Mouse (Mus musculus) induced T-regulatory cell, adult 2 months (primary cell): ENCODE results near the gene Rtel1.

Source experiments
- DNase-seq: peaks from one replicate; pipeline ENCODE4 v3.0.0-alpha.2; 2012; ENCODE audit warnings: low read depth

The Rtel1 gene

GRCm38 (mm10) chr2:181326098-181326497 is 6.6 kb downstream of the Rtel1 start:
- no peak for DNase-seq

DNA sequence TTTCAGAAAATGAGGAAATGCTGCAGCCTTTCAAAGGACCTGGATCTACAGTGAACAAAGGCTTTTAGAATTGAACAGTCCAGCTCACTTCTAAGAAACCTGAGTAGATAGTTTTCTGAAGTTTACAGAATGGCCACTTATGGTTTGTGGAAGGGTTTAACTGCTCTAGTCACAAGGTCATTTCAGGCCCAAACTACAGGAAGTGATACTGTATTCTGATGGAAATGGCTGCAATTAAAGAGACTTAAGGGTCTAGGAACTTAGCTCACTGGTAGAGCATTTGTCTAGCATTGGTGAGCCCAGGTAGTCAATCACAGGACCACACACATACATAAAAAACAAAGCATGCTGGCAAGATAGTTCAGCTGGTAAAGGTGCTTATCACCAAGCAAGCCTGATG is 13.0 kb downstream of the Rtel1 start:
- DNase-seq = no peak

GRCm38 (mm10) chr2:181334023-181334422 is 14.5 kb downstream of the Rtel1 start:
- DNase-seq = peak; percentile 84

DNA sequence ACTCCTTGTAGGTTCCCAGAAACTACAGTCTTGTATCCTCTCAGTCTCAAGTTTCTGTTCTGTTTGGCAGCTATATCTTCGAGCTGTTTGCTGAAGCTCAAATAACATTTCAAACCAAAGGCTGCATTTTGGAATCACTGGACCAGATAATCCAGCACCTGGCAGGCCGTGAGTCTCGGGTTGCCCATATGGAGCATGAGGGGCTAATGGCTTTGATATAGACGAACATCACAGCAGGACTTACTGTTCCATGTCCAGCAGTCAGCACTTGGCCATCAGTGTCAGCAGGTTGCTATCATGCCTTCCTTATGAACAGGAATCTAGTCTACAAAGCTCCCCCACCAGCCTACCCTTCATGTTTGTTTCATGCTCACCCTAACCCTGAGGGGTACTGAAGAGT is 20.9 kb downstream of the Rtel1 start:
- DNase-seq = no peak

GRCm38 (mm10) chr2:181342766-181343165 is 23.2 kb downstream of the Rtel1 start:
- no peak for DNase-seq

DNA sequence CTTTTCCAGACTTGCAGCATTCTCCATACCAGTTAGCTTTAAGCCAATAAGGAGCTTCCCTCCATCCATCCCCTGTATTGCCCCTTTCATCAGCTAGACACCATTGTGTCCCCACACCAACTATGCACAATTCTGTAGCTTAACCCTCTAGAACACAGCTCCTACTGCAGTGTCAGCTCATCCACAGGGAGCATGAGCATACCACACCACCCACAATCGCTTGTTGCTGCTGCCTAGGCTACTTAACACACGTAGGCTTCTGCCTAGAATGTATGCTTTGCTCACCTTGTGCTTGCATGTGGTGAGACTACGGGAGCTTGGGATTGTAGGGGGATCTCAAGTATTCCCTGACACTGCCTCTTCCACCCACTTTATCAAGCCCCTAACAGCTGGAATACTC is 37.2 kb downstream of the Rtel1 start:
- DNase-seq = no peak

GRCm38 (mm10) chr2:181363946-181364345 is 44.4 kb downstream of the Rtel1 start:
- no peak for DNase-seq

DNA sequence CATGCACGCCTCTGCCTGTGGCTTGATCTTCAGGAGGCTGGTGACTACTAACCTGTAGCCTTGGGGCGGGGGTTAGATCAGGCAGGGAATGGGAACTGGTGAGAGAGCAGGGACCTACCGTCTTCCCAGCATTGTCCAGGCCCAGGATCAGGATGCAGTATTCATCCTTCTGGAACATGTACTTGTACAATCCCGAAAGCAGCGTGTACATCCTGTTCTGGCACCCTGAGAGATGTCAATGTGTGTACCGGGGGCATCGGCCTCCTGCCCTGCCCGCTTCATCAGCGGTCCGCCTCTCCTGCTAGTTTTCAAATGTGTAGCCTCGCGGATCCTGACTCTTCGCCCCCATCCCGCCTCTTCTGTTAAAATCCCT is 44.9 kb downstream of the Rtel1 start:
- no peak for DNase-seq

- DNase-seq = peak; percentile 91
Measured at GRCm38 (mm10) chr2:181364860-181365596, 45.5 kb downstream of the Rtel1 start, which contains the start of the genes Zgpat and Arfrp1. TSS of gene Zgpat (plus strand) at chr2:181364928. TSS of gene Arfrp1 (minus strand) at chr2:181365404.

- DNase-seq = no peak
Measured at GRCm38 (mm10) chr2:181365655-181366075, 46.1 kb downstream of the Rtel1 start.

DNA sequence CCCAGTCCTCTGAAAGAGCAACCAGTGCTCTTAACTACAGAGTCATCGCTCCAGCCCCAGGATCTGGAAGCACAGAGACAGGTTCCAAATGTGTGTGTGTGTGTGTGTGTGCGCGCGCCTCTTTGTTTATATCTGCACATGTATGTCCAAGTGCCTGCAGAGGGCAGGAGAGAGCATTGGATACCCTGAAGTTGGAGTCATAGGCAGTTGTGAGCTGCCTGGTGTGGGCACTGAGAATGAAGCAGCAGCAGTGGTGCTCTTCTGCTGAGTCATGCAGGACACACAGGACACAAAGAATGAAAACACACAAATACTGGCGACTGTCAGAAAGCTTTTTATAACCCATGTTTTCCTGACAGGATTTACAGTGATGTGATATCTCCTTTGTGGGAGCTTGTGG is 50.5 kb downstream of the Rtel1 start:
- peak; percentile 26 for DNase-seq

- DNase-seq = peak; percentile 88
Measured at GRCm38 (mm10) chr2:181375787-181376186, 56.2 kb downstream of the Rtel1 start.

GRCm38 (mm10) chr2:181377230-181377629 is 57.7 kb downstream of the Rtel1 start:
- peak; percentile 77 for DNase-seq

GRCm38 (mm10) chr2:181378701-181379100 is 59.2 kb downstream of the Rtel1 start:
- DNase-seq = no peak

- DNase-seq = no peak
Measured at GRCm38 (mm10) chr2:181379778-181380177, 60.2 kb downstream of the Rtel1 start, which contains the start of gene Lime1. TSS of gene Lime1 (plus strand) at chr2:181380078.

DNA sequence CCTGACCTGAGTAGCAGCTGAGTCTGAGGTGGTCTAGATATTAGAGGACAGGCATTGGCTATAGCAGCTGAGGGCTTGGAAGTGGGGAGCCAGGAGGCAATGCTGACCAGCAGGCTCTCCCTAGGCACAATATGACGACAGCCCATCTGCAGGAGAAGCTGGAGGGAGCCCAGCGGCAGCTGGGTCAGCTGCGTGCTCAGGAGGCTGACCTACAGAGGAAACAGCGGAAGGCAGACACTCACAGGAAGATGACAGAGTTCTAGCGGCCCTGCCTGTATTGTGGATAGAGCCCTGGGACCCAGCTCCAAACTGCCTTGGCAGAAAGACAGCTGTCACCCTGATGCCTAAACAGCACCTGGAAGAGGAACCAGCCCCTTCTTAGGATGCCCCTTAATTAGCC is 60.7 kb downstream of the Rtel1 start:
- DNase-seq = peak; percentile 31

- DNase-seq = peak; percentile 87
Measured at GRCm38 (mm10) chr2:181381107-181381506, 61.6 kb downstream of the Rtel1 start.

- DNase-seq = peak; percentile 85
Measured at GRCm38 (mm10) chr2:181381631-181382306, 62.2 kb downstream of the Rtel1 start.

- DNase-seq = no peak
Measured at GRCm38 (mm10) chr2:181384463-181384862, 64.9 kb downstream of the Rtel1 start.

- no peak for DNase-seq
Measured at GRCm38 (mm10) chr2:181384919-181385391, 65.4 kb downstream of the Rtel1 start.

DNA sequence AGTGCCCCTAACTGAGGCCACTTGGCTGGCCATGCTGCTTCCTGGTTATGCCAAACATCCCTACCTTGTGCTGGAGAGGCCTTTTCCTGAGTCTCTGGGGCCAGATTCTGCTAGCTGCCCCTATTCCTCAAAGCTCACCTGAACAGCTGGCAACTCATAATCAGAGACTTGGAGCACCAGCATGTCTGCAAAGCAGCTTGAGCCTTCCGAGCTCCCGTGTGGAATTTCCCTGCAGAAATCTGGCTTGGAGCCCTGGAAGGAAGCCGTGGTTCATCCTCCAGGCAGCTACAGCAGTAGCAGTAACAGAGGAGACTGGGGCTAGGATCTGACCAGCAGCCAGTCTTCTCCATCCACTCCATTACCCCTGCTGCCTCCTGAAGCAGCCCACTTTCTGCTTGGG is 66.3 kb downstream of the Rtel1 start:
- no peak for DNase-seq

DNA sequence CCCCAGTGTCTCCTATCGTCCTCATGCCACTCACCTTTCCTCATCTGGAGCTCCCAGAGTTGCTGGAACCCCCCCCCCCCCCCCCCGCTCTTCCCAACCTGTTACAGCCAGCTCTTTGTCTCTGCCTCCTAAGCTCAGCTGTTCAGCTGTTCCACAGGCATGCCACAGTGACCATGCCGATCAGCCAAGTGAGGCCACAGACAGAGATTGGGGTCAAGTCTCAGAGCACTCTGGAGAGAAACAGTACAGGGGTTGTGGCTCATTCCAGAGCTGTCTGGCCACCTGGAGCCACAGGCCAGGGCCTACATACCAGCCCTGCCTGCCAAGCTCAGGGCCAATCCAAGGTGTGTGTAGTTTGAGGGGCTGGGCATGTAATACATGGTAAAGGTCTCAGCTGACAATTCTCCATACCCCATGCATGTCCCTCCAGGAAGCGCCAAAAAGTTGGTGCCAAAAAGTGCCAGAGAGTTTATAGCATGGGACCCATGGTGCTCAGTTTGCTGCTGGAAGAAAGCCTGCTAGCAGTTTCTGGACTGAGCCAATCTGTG is 67.2 kb downstream of the Rtel1 start:
- no peak for DNase-seq
